Mouse (Mus musculus) brain, embryonic 14.5 days (tissue): Measurements from ENCODE around the gene Tbl1xr1.

Experiments used
- CTCF ChIP-seq: fragments of 200-500 bp; IDR thresholded peaks from 2 replicates; pipeline ENCODE4 v1.5.1; 2012; ENCODE audit warnings: inconsistent platforms, mild to moderate bottlenecking, moderate library complexity, borderline replicate concordance; ENCODE audit not compliant: insufficient read depth, insufficient read length; ENCODE audit errors: extremely low read depth
- POLR2A ChIP-seq: fragments of 200-500 bp; IDR thresholded peaks from 2 replicates; pipeline ENCODE4 v1.6.1; 2012; ENCODE audit warnings: mild to moderate bottlenecking, inconsistent platforms, borderline replicate concordance; ENCODE audit not compliant: poor library complexity, insufficient read depth, insufficient read length, severe bottlenecking; ENCODE audit errors: extremely low read depth

DNA sequence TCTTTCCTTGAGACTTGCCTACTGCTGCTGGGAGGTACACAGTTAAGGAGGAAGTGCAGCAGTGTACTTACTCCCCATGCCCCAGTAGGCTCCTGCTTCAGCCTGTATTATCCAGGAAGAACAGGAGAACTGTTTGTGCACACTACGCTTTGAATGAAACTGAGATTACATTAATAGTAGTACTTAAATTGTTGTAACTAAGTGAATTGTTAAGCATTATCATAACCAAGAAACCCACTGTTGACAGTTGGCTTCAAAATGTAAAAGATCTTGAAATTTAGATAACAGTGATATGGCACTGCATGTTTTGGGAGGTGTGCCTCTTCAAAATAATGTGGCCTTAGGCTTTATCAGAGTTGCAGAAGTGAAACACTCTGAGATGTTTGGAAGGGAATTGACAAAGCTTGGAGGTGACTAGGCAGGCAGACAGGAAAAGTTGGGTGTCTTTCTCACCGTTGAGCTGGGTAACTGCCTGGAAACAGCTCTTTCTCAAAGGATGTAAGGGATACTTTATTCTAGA is 62.2 kb downstream of the Tbl1xr1 start:
- TF ChIP-seq CTCF (no peak), POLR2A (no peak)
